Mouse (Mus musculus) lung, postnatal 0 days (tissue): Measurements from ENCODE around the gene Itih3. TPM values are rescaled to one million over a fixed set of nuclear protein-coding genes. Genes with fewer than 3 reads are reported as not detected.

Experiments used
- ATAC-seq: fragments of 200-750 bp; cut with Nextera tagmentation; 2 replicates; pipeline ENCODE4 v1.8.0; 2017; ENCODE audit warnings: moderate library complexity
- DNase-seq: peaks from one replicate; pipeline ENCODE4 v3.0.0-alpha.2; 2016; ENCODE audit warnings: low spot score
- H3K27ac ChIP-seq: fragments of 300-500 bp; sonication (generic); 2 replicates; pipeline ENCODE4 v1.5.1; 2014; ENCODE audit warnings: antibody characterized with exemption, mild to moderate bottlenecking, low read length, mixed read lengths
- H3K27me3 ChIP-seq: fragments of 300-500 bp; sonication (generic); replicated peaks from 2 replicates; pipeline ENCODE4 v1.6.1; 2014; ENCODE audit warnings: low read length, mixed read lengths; ENCODE audit not compliant: insufficient read depth
- H3K36me3 ChIP-seq: fragments of 300-500 bp; sonication (generic); 2 replicates; pipeline ENCODE4 v1.6.1; 2014; ENCODE audit warnings: low read length, mixed read lengths; ENCODE audit not compliant: insufficient read depth
- H3K4me1 ChIP-seq: fragments of 300-500 bp; sonication (generic); 2 replicates; pipeline ENCODE4 v1.6.1; 2014; ENCODE audit warnings: antibody characterized with exemption, low read depth, low read length, mixed read lengths; ENCODE audit not compliant: insufficient read depth
- H3K4me2 ChIP-seq: fragments of 300-500 bp; sonication (generic); replicated peaks from 2 replicates; pipeline ENCODE4 v1.6.1; 2014; ENCODE audit warnings: low read depth, mild to moderate bottlenecking, low read length, moderate library complexity, mixed read lengths
- H3K4me3 ChIP-seq: fragments of 300-500 bp; sonication (generic); 2 replicates; pipeline ENCODE4 v1.5.1; 2014; ENCODE audit warnings: low read depth, low read length
- H3K9ac ChIP-seq: fragments of 300-500 bp; sonication (generic); replicated peaks from 2 replicates; pipeline ENCODE4 v1.6.1; 2014; ENCODE audit warnings: low read depth, mild to moderate bottlenecking
- H3K9me3 ChIP-seq: fragments of 300-500 bp; sonication (generic); 2 replicates; pipeline ENCODE4 v1.6.1; 2016; ENCODE audit warnings: low read length, mixed read lengths
- CTCF ChIP-seq: IDR thresholded peaks from 2 replicates; pipeline ENCODE4 v1.5.1; 2016; ENCODE audit warnings: antibody characterized with exemption, mild to moderate bottlenecking
- EP300 ChIP-seq: IDR thresholded peaks from 2 replicates; pipeline ENCODE4 v1.6.1; 2016; ENCODE audit warnings: antibody characterized with exemption, mild to moderate bottlenecking, control low read depth
- WGBS: fragments of 180-500 bp; shearing (Covaris S2); extraction: QIAGEN DNeasy Blood & Tissue Kit; methylation state at CpG from one replicate; pipeline ENCODE4 v1.1.7; 2014; 5-methylcytosine and 5-hydroxymethylcytosine counted together
- polyA plus RNA-seq: library from polyadenylated mRNA; unstranded; fragments of >200 nt; fragmentation: Nextera tagmentation; extraction: Ambion mirVana; gene quantifications from 2 replicates; pipeline ENCODE4 v1.2.1, GENCODE M21; 2015

Gene Itih3
- polyA plus RNA-seq, 1 experiment from 2014 or later: 2.5 TPM

DNA sequence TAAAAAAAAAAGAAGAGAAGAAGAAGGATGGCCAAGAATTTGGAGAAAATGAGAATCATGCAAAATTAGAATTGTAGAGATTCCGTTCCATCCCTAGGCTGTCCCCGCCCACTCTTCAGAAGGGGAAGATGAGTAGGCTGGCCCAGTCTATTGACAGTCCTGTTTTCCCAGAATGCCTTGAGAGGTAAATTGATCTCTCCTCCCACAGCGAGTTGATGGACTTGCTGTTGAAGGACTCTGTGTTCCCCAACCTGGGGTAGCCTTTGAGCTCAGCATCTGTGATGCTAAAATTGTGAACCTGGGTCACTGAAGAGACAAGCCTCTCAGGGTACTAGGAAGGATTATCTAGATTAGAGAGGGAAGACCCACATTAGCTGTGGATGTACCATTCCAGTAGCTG is 1.9 kb upstream of the Itih3 start:
- ATAC-seq (no peak), DNase-seq (no peak)
- Histone ChIP-seq H3K4me1 (no peaks in the 10 kb centered on the region), H3K27me3 (no peaks in the 10 kb centered on the region), H3K9ac (no peak overlapping the region), H3K27ac (no peak overlapping the region), H3K9me3 (no peaks in the 10 kb centered on the region), H3K4me2 (no peak overlapping the region), H3K4me3 (no peak overlapping the region), H3K36me3 (no peaks in the 10 kb centered on the region)
- WGBS: 90% methylated on average over 3 of the region's 3 CpGs
- TF ChIP-seq CTCF: no peak
- TF ChIP-seq EP300: no peak

DNA sequence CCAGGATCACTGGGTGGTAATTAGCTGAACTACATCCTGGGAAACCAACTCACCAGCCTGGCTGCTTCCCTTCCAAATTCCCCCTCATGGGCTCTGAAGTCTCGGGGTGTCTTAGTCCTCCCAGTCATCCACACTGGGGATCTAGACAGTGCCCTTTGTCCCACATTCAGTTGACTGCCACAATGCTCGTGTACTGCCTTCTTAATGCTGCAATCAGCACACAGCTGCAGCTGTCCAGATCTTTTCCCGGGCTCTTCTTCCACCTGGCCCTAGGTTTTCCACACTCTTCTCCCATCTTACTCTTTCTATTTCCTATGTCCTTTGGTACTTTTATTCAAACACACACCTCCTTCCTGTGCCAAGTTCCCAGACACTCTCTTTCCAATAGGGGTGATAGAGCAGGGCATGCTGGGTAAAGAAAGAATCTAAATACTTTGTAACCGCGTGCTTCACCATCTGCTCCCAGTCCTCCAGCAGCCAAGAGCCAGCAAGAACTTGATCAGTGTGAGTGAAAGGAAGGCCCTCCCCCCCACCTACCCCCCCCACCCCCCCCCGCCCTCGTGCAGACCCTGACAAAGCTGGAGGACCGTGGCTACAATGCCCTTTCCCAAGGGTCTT is 1.4 kb downstream of the Itih3 start:
- Histone ChIP-seq H3K9ac (no peak overlapping the region), H3K27me3 (no peaks in the 10 kb centered on the region), H3K27ac (no peak overlapping the region), H3K36me3 (no peaks in the 10 kb centered on the region), H3K4me2 (no peak overlapping the region), H3K4me3 (no peak overlapping the region), H3K4me1 (no peaks in the 10 kb centered on the region), H3K9me3 (no peaks in the 10 kb centered on the region)
- ATAC-seq (peak; percentile 70), DNase-seq (peak; percentile 75)
- TF ChIP-seq CTCF (no peak), EP300 (no peak)
- WGBS: 37% methylated on average over 8 of the region's 8 CpGs

DNA sequence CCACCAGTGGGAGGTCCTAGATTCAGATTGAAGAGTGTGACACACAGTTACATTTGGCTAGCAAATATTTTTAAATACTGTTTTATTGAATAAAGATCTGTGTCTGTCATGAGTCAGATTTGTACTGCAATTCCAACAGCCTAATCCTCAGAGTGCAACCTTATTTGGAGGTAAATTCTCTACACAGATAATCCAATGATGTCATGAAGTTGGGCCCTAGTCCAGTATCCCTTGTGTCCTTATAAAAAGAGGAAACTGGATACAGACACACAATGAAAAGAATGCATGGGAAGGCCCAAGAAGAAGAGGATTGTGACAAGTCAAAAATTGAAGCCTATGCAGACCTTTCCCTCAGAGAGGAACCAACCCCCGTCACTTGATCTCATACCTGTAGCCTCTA is 7.0 kb downstream of the Itih3 start:
- Histone ChIP-seq H3K36me3 (no peaks in the 10 kb centered on the region), H3K27ac (no peak overlapping the region), H3K9me3 (no peaks in the 10 kb centered on the region), H3K4me3 (no peak overlapping the region), H3K4me2 (no peak overlapping the region), H3K9ac (no peak overlapping the region), H3K4me1 (peaks cover 4% of the 10 kb centered on the region; the same call in 1 of the 2 replicates), H3K27me3 (no peaks in the 10 kb centered on the region)
- 96% methylated on average over 1 of the region's 1 CpGs for WGBS
- no peak for ATAC-seq
- no peak for TF ChIP-seq CTCF
- TF ChIP-seq EP300: no peak
- DNase-seq: no peak

DNA sequence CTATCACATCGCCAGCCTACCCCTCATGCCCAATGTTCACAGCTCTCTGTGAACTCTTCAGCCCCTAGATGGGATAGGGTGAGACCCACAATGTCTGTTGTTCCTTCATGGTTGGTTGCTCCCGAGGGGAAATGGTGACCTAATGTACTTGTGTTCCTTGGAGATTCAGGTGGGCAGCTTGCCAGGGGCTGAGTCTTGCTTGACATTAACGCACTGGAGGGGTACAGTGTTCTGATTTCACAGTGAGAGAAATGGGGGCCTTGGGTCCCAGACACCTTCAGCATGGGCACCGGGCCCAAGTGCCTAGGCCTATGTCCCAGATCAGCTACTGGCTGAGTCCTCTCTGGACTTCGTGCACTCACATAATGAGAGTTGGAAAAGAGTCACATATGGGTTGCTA is 10.2 kb downstream of the Itih3 start:
- H3K4me1 ChIP-seq: peaks cover 4% of the 10 kb centered on the region; the same call in 1 of the 2 replicates
- WGBS: 54% methylated on average over 5 of the region's 5 CpGs
- no peaks in the 10 kb centered on the region for H3K36me3 ChIP-seq
- H3K27me3 ChIP-seq: no peaks in the 10 kb centered on the region
- peak; percentile 42 for DNase-seq
- no peak overlapping the region for H3K4me2 ChIP-seq
- ATAC-seq: peak; percentile 51
- no peak overlapping the region for H3K9ac ChIP-seq
- no peak overlapping the region for H3K4me3 ChIP-seq
- TF ChIP-seq EP300 (no peak), CTCF (no peak)
- H3K27ac ChIP-seq: no peak overlapping the region
- H3K9me3 ChIP-seq: no peaks in the 10 kb centered on the region

DNA sequence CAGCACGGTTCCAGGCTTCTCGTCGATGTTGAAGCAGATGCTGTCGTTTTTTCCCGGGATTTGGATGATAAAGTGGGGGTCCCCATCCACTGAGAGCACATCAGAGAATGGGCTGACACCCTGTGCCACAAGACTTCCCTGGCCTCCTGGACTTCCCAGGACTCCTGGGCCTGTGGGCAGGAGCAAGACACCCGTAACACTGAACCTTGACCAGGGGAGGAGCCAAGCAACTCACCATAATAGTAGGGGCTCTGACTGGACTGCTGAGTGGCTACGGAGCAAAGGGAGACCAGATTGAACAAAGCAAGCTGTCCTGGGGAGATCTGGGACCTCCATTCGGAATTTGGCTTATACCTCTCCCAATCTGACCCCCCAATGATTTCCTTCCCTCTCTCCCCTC is 10.9 kb downstream of the Itih3 start:
- no peaks in the 10 kb centered on the region for H3K36me3 ChIP-seq
- H3K9ac ChIP-seq: no peak overlapping the region
- TF ChIP-seq CTCF (no peak), EP300 (no peak)
- peaks cover 4% of the 10 kb centered on the region; the same call in 1 of the 2 replicates for H3K4me1 ChIP-seq
- H3K4me2 ChIP-seq: no peak overlapping the region
- DNase-seq (no peak), ATAC-seq (no peak)
- no peak overlapping the region for H3K4me3 ChIP-seq
- no peaks in the 10 kb centered on the region for H3K27me3 ChIP-seq
- WGBS: 82% methylated on average over 8 of the region's 8 CpGs
- H3K9me3 ChIP-seq: no peaks in the 10 kb centered on the region
- no peak overlapping the region for H3K27ac ChIP-seq

DNA sequence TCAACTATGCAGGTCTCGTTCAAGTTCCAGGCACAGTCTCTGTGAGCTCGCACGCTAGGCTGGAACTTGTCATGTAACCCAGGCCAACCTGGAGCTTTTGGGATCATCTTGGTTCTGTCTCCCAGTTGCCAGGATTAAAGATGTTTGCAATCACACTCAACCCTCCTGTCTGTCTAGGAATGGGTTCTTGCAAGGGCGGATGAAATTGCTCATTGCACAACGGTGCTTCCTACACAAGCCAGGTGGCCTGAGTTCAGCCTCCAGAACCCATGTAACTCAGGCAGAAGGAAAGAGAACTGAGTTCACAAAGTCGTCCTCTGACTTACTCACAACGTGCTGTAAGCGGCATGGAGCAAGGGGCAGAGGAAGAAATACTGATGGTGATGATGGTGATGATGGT is 12.4 kb downstream of the Itih3 start:
- Histone ChIP-seq H3K27ac (no peak overlapping the region), H3K4me3 (no peak overlapping the region), H3K9me3 (no peaks in the 10 kb centered on the region), H3K36me3 (no peaks in the 10 kb centered on the region), H3K4me2 (no peak overlapping the region), H3K9ac (no peak overlapping the region), H3K4me1 (peaks cover 11% of the 10 kb centered on the region; the same call in 1 of the 2 replicates), H3K27me3 (no peaks in the 10 kb centered on the region)
- no peak for DNase-seq
- no peak for ATAC-seq
- no peak for TF ChIP-seq CTCF
- TF ChIP-seq EP300: no peak
- 72% methylated on average over 8 of the region's 8 CpGs for WGBS

DNA sequence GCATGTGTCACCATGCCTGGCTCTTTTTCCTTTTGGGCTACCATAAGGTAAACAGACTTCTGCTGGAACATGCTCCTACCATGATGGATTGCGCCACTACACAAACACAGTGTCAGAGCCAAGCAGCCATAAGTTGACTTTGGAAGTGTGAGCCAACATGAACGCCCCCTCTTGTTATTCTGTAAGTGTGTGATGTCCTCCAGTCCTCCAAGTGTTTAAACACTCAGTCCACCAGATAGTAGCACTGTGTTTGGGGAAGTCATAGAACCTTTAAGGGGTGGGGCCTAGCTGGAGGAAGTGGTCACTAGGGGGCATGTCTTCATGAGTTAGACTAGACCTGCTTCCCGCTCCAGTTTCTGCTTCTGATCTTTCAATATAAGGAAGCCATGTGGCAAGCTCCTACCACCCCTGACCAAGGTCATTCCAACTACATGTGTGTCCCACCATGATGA is 15.7 kb downstream of the Itih3 start:
- peak overlapping the region; percentile 68 for H3K27ac ChIP-seq
- DNase-seq (peak; percentile 97), ATAC-seq (peak; percentile 95)
- H3K36me3 ChIP-seq: no peaks in the 10 kb centered on the region
- TF ChIP-seq CTCF (peak; percentile 56), EP300 (peak; percentile 96)
- WGBS: 11% methylated on average over 3 of the region's 3 CpGs
- H3K27me3 ChIP-seq: no peaks in the 10 kb centered on the region
- H3K4me3 ChIP-seq: no peak overlapping the region
- peaks cover 7% of the 10 kb centered on the region; the same call in 1 of the 2 replicates for H3K4me1 ChIP-seq
- no peak overlapping the region for H3K9ac ChIP-seq
- H3K4me2 ChIP-seq: no peak overlapping the region
- H3K9me3 ChIP-seq: no peaks in the 10 kb centered on the region
